25 mouse cellular contexts compared by ENCODE assay signal in the genomic region with DNA sequence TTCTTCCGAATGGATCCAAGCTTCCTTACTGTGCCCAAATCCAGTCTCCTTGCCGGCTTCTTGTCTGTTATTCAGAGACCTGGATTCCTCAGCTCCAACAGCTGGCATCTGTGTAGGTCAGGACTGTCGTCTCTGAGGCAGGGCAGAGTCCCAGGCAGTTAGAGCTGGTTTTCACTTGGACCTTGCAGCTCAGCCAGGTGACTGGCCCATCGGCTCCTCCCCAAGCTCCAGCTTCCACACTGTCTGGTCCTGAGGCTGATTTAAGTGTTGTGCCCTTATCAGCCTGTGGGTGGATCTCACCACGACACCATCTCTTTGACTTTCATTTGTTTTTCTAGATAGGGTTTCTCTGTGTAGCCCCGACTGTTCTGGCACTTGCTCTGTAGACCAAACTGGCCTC.
DNase-seq lines count a peak whose midpoint lies in the region; TF ChIP-seq lines count a peak whose summit lies in the region.
"Had no signal": no experiment of that assay in that cellular context is flagged by ENCODE, and none has a peak within 500 bp of the region (broad histone marks: within the 10 kb centered on the region; RNA-seq: fewer than 3 reads in every experiment).

No protein-coding gene starts in this region.

- H3K36me3 ChIP-seq in heart, adult 2 months (ENCODE audit: control insufficient read depth, insufficient read depth, low read length) = no peaks in the 10 kb centered on the region
- H3K36me3 ChIP-seq in heart, embryonic 10.5 days = no peaks in the 10 kb centered on the region
- no peaks in the 10 kb centered on the region for H3K36me3 ChIP-seq in limb, embryonic 10.5 days
- H3K36me3 ChIP-seq: embryonic facial prominence, embryonic 12.5 days; hindbrain, embryonic 15.5 days; intestine, embryonic 15.5 days; limb, embryonic 13.5 days; liver, embryonic 12.5 days; midbrain, embryonic 13.5 days; neural tube, embryonic 15.5 days had no signal

- 42% methylated on average over 6 of the region's 6 CpGs for WGBS in heart, adult 2 months
- WGBS in heart, embryonic 10.5 days = 21% methylated on average over 6 of the region's 6 CpGs
- 48% methylated on average over 6 of the region's 6 CpGs for WGBS in limb, embryonic 10.5 days

- H3K4me3 ChIP-seq in heart, adult 2 months = no peak overlapping the region
- H3K4me3 ChIP-seq in heart, embryonic 10.5 days = no peak overlapping the region
- no peak overlapping the region for H3K4me3 ChIP-seq in limb, embryonic 10.5 days
- H3K4me3 ChIP-seq: embryonic facial prominence, embryonic 12.5 days; gastrocnemius, adult 2 months; hindbrain, embryonic 15.5 days; intestine, embryonic 15.5 days; limb, embryonic 13.5 days; liver, embryonic 12.5 days; midbrain, embryonic 13.5 days; neural tube, embryonic 15.5 days had no signal

- H3K9me3 ChIP-seq in heart, embryonic 10.5 days = no peaks in the 10 kb centered on the region
- no peaks in the 10 kb centered on the region for H3K9me3 ChIP-seq in limb, embryonic 10.5 days (replicated peaks)
- H3K9me3 ChIP-seq: embryonic facial prominence, embryonic 12.5 days; hindbrain, embryonic 15.5 days; intestine, embryonic 15.5 days; limb, embryonic 13.5 days; liver, embryonic 12.5 days; midbrain, embryonic 13.5 days; neural tube, embryonic 15.5 days had no signal

- no peak overlapping the region for H3K9ac ChIP-seq in heart, adult 2 months (ENCODE audit: low read depth, low read length)
- H3K9ac ChIP-seq: embryonic facial prominence, embryonic 12.5 days; hindbrain, embryonic 15.5 days; intestine, embryonic 15.5 days; limb, embryonic 13.5 days; liver, embryonic 12.5 days; midbrain, embryonic 13.5 days; neural tube, embryonic 15.5 days had no signal

- TF ChIP-seq EP300 in heart, adult 2 months (IDR thresholded peaks at IDR 0.05; ENCODE audit: insufficient read depth, low read depth, low read length) = no peak

- no peaks in the 10 kb centered on the region for H3K4me1 ChIP-seq in heart, adult 2 months (ENCODE audit: control insufficient read depth, insufficient read depth, low read length)
- peaks cover 17% of the 10 kb centered on the region for H3K4me1 ChIP-seq in heart, embryonic 10.5 days
- H3K4me1 ChIP-seq in limb, embryonic 10.5 days = peaks cover 24% of the 10 kb centered on the region
- H3K4me1 ChIP-seq: embryonic facial prominence, embryonic 12.5 days; intestine, embryonic 15.5 days; liver, embryonic 12.5 days had no signal

- H3K79me2 ChIP-seq in heart, adult 2 months (replicated peaks; ENCODE audit: control insufficient read depth, insufficient read depth, low read length) = no peaks in the 10 kb centered on the region

- H3K27ac ChIP-seq in heart, adult 2 months = no peak overlapping the region
- H3K27ac ChIP-seq in heart, embryonic 10.5 days = no peak overlapping the region
- no peak overlapping the region for H3K27ac ChIP-seq in limb, embryonic 10.5 days
- H3K27ac ChIP-seq: embryonic facial prominence, embryonic 12.5 days; gastrocnemius, adult 2 months; hindbrain, embryonic 15.5 days; intestine, embryonic 15.5 days; limb, embryonic 13.5 days; liver, embryonic 12.5 days; midbrain, embryonic 13.5 days; neural tube, embryonic 15.5 days had no signal

- DNase-seq in retina, postnatal 1 day = peak; percentile 28
- DNase-seq in retina, embryonic 14.5 days (ENCODE audit: low spot score) = no peak
- DNase-seq in kidney, adult 8-10 months = peak; percentile 19 to 28
- DNase-seq in kidney, postnatal 10 days = peak; percentile 38
- no peak for DNase-seq in heart, adult 2 months
- DNase-seq in heart, embryonic 10.5 days (ENCODE audit: low spot score) = no peak
- no peak for DNase-seq in limb, embryonic 10.5 days (ENCODE audit: low spot score)
- DNase-seq: adrenal gland, postnatal 10 days; cerebellum, adult 18-20 months; cerebellum, postnatal 14 days; gastrocnemius, adult 2 months; heart, postnatal 4 days; layer of hippocampus, postnatal 36 days; lung, adult 2 months; lung, postnatal 14 days; right cerebral cortex, postnatal 14 days; spleen, adult 18-20 months; thymus, postnatal 25 days had no signal

- TF ChIP-seq CTCF in heart, adult 2 months (IDR thresholded peaks at IDR 0.05) = no peak

- H3K27me3 ChIP-seq in heart, adult 2 months (ENCODE audit: control insufficient read depth, insufficient read depth, low read length) = no peaks in the 10 kb centered on the region
- H3K27me3 ChIP-seq in heart, embryonic 10.5 days (ENCODE audit: insufficient read depth, poor library complexity, severe bottlenecking) = peaks cover 25% of the 10 kb centered on the region; the same call in 1 of the 2 replicates
- no peaks in the 10 kb centered on the region for H3K27me3 ChIP-seq in limb, embryonic 10.5 days (ENCODE audit: low read depth, poor library complexity, severe bottlenecking)
- H3K27me3 ChIP-seq: embryonic facial prominence, embryonic 12.5 days; hindbrain, embryonic 15.5 days; intestine, embryonic 15.5 days; limb, embryonic 13.5 days; liver, embryonic 12.5 days; midbrain, embryonic 13.5 days; neural tube, embryonic 15.5 days had no signal

- TF ChIP-seq POLR2A in heart, adult 2 months (IDR thresholded peaks at IDR 0.05; ENCODE audit: insufficient read depth, low read depth, low read length) = no peak

- intact Hi-C loops in heart, adult 2 months (cut with DNase I) = no loop called here

Comparison
In these comparisons a context has a peak if more than half of its experiments do, and no peak if none do; other contexts are left out.
1. DNase-seq: peak in retina, postnatal 1 day (single experiment), kidney, adult 8-10 months (2 of 2) and kidney, postnatal 10 days (single experiment); none in retina, embryonic 14.5 days (single experiment), heart, adult 2 months (0 of 2), heart, embryonic 10.5 days (single experiment) and limb, embryonic 10.5 days (single experiment).